Mouse (Mus musculus) gastrocnemius, adult 2 months (tissue): ENCODE results near the gene En1. TPM values are rescaled to one million over a fixed set of nuclear protein-coding genes. Genes with fewer than 3 reads are reported as not detected.

Source experiments
- DNase-seq: peaks from one replicate; pipeline ENCODE4 v3.0.0; 2022
- H3K27ac ChIP-seq: fragments of 200-600 bp; 2 replicates; pipeline ENCODE4 v1.8.1; 2022; ENCODE audit warnings: mild to moderate bottlenecking
- H3K4me3 ChIP-seq: fragments of 200-600 bp; 2 replicates; pipeline ENCODE4 v1.8.1; 2022; ENCODE audit warnings: mild to moderate bottlenecking, moderate library complexity
- CTCF ChIP-seq: fragments of 200-600 bp; IDR thresholded peaks from 2 replicates; pipeline ENCODE4 v1.8.1; 2022; ENCODE audit warnings: antibody characterized with exemption, mild to moderate bottlenecking, moderate library complexity
- intact Hi-C: fragments of 180-260 bp; cut with DNase I; formaldehyde crosslinking; loops from one replicate; pipeline ENCODE4 v1.15.1; 2025
- total RNA-seq, 2 experiments: library from RNA; stranded (reverse); gene quantifications; 2 replicates each; pipeline ENCODE4 v1.2.3; 2021

Gene En1
- total RNA-seq, 2 experiments from 2014 or later: 7.0 to 10.2 TPM

- no peak for TF ChIP-seq CTCF
- intact Hi-C loops: no loop called here
- Histone ChIP-seq H3K27ac (no peak overlapping the region), H3K4me3 (no peak overlapping the region)
- no peak for DNase-seq
These were observed 12.3 kb downstream of the En1 start for GRCm38 (mm10) chr1:120614307-120615100.

- no peak for DNase-seq
- TF ChIP-seq CTCF: no peak
- Histone ChIP-seq H3K27ac (no peak overlapping the region), H3K4me3 (no peak overlapping the region)
- intact Hi-C loops: no loop called here
These were observed 13.3 kb downstream of the En1 start for GRCm38 (mm10) chr1:120615521-120615920.

GRCm38 (mm10) chr1:120615927-120616326, 13.7 kb downstream of the En1 start:
- H3K4me3 ChIP-seq: no peak overlapping the region
- H3K27ac ChIP-seq: no peak overlapping the region
- intact Hi-C loops: no loop called here
- no peak for TF ChIP-seq CTCF
- no peak for DNase-seq

GRCm38 (mm10) chr1:120621383-120621782, 19.2 kb downstream of the En1 start:
- intact Hi-C loops: no loop called here
- DNase-seq: no peak
- H3K4me3 ChIP-seq: no peak overlapping the region

GRCm38 (mm10) chr1:120626930-120627621, 24.9 kb downstream of the En1 start:
- intact Hi-C loops: no loop called here
- no peak for DNase-seq
- TF ChIP-seq CTCF: no peak
- Histone ChIP-seq H3K4me3 (no peak overlapping the region), H3K27ac (no peak overlapping the region)

More at GRCm38 (mm10) chr1:120621383-120621782, 19.2 kb downstream of the En1 start:
- TF ChIP-seq CTCF: no peak
- no peak overlapping the region for H3K27ac ChIP-seq

GRCm38 (mm10) chr1:120627622-120628001, 25.4 kb downstream of the En1 start:
- intact Hi-C loops: no loop called here
- DNase-seq: no peak
- no peak overlapping the region for H3K27ac ChIP-seq
- no peak overlapping the region for H3K4me3 ChIP-seq
- no peak for TF ChIP-seq CTCF

- peak; percentile 50 for TF ChIP-seq CTCF
- intact Hi-C loops: no loop called here
- DNase-seq: no peak
- no peak overlapping the region for H3K4me3 ChIP-seq
- H3K27ac ChIP-seq: no peak overlapping the region
These were observed 26.6 kb downstream of the En1 start for GRCm38 (mm10) chr1:120628821-120629220.

- Histone ChIP-seq H3K4me3 (no peak overlapping the region), H3K27ac (no peak overlapping the region)
- TF ChIP-seq CTCF: no peak
- DNase-seq: no peak
- intact Hi-C loops: loop anchor here (5.0 kb wide), 1 partner anchor 36 kb away; no protein-coding TSS in a partner anchor
These were observed 41.2 kb downstream of the En1 start for GRCm38 (mm10) chr1:120643380-120643779.

- no peak overlapping the region; the same call in 1 of the 2 replicates for H3K4me3 ChIP-seq
- H3K27ac ChIP-seq: peak overlapping the region; percentile 24
- intact Hi-C loops: loop anchor here (5.0 kb wide), 1 partner anchor 37 kb away; no protein-coding TSS in a partner anchor
- TF ChIP-seq CTCF: no peak
- DNase-seq: no peak
These were observed 41.9 kb downstream of the En1 start for GRCm38 (mm10) chr1:120643848-120644711.

GRCm38 (mm10) chr1:120644755-120645154, 42.5 kb downstream of the En1 start:
- no peak; the same call in 1 of the 2 replicates for TF ChIP-seq CTCF
- intact Hi-C loops: loop anchor here (5.0 kb wide), 1 partner anchor 37 kb away; no protein-coding TSS in a partner anchor
- peak overlapping the region; percentile 24 for H3K27ac ChIP-seq
- H3K4me3 ChIP-seq: no peak overlapping the region; the same call in 1 of the 2 replicates
- DNase-seq: peak; percentile 64

GRCm38 (mm10) chr1:120650068-120650467, 47.9 kb downstream of the En1 start:
- no peak for DNase-seq
- no peak for TF ChIP-seq CTCF
- Histone ChIP-seq H3K27ac (no peak overlapping the region), H3K4me3 (no peak overlapping the region)
- intact Hi-C loops: no loop called here

GRCm38 (mm10) chr1:120651997-120652396, 49.8 kb downstream of the En1 start:
- intact Hi-C loops: no loop called here
- TF ChIP-seq CTCF: no peak

More at GRCm38 (mm10) chr1:120651997-120652396, 49.8 kb downstream of the En1 start:
- DNase-seq: no peak
- Histone ChIP-seq H3K4me3 (no peak overlapping the region), H3K27ac (no peak overlapping the region)
